Mouse (Mus musculus) hindbrain, embryonic 10.5 days (tissue): Measurements from ENCODE around the gene Gm20219. TPM values are rescaled to one million over a fixed set of nuclear protein-coding genes. Genes with fewer than 3 reads are reported as not detected.
A peak's percentile ranks its signal among the peaks of the same experiment; 100 is the strongest.

Source experiments
- DNase-seq: peaks from one replicate; pipeline ENCODE4 v3.0.0-alpha.2; 2017; ENCODE audit warnings: low spot score
- H3K27ac ChIP-seq: fragments of 300-500 bp; sonication (generic); 2 replicates; pipeline ENCODE4 v1.5.1; 2016; ENCODE audit warnings: mild to moderate bottlenecking, moderate library complexity
- H3K27me3 ChIP-seq: fragments of 300-500 bp; sonication (generic); 2 replicates; pipeline ENCODE4 v1.6.1; 2016; ENCODE audit warnings: mild to moderate bottlenecking; ENCODE audit not compliant: poor library complexity, insufficient read depth, severe bottlenecking
- H3K36me3 ChIP-seq: fragments of 300-500 bp; sonication (generic); 2 replicates; pipeline ENCODE4 v1.6.1; 2016; ENCODE audit warnings: mild to moderate bottlenecking, moderate library complexity
- H3K4me1 ChIP-seq: fragments of 300-500 bp; sonication (generic); replicated peaks from 2 replicates; pipeline ENCODE4 v1.6.1; 2016; ENCODE audit warnings: mild to moderate bottlenecking
- H3K4me3 ChIP-seq: fragments of 300-500 bp; sonication (generic); 2 replicates; pipeline ENCODE4 v1.5.1; 2016; ENCODE audit warnings: mild to moderate bottlenecking, moderate library complexity
- H3K9me3 ChIP-seq: fragments of 300-500 bp; sonication (generic); 2 replicates; pipeline ENCODE4 v1.6.1; 2016; ENCODE audit warnings: mild to moderate bottlenecking, moderate library complexity
- WGBS: fragments of 180-500 bp; shearing (Covaris S2); methylation state at CpG from one replicate; pipeline ENCODE4 v1.1.7; 2016; 5-methylcytosine and 5-hydroxymethylcytosine counted together
- polyA plus RNA-seq: library from polyadenylated mRNA; unstranded; fragments of >200 nt; fragmentation: Nextera tagmentation; extraction: Ambion mirVana; gene quantifications from 2 replicates; pipeline ENCODE4 v1.2.1, GENCODE M21; 2016

Gm20219 gene
- polyA plus RNA-seq, 1 experiment from 2014 or later = 0.92 TPM

- WGBS = 85% methylated on average over 4 of the region's 4 CpGs
- Histone ChIP-seq H3K9me3 (no peaks in the 10 kb centered on the region), H3K27me3 (0 out of 2 replicates have a peak, but pooled peaks cover 5% of the 10 kb centered on the region), H3K36me3 (no peaks in the 10 kb centered on the region), H3K27ac (no peak overlapping the region), H3K4me1 (no peaks in the 10 kb centered on the region), H3K4me3 (no peak overlapping the region)
- DNase-seq = no peak
These were observed 29.2 kb downstream of the Gm20219 start for GRCm38 (mm10) chr17:56524943-56525342.

GRCm38 (mm10) chr17:56522744-56523143, 31.4 kb downstream of the Gm20219 start:
- Histone ChIP-seq H3K9me3 (no peaks in the 10 kb centered on the region), H3K4me1 (no peaks in the 10 kb centered on the region), H3K27ac (no peak overlapping the region), H3K36me3 (no peaks in the 10 kb centered on the region), H3K27me3 (0 out of 2 replicates have a peak, but pooled peaks cover 5% of the 10 kb centered on the region), H3K4me3 (no peak overlapping the region)
- WGBS = 63% methylated on average over 1 of the region's 1 CpGs
- DNase-seq = no peak

- H3K27me3 ChIP-seq = peaks cover 54% of the 10 kb centered on the region
These were observed 38.3 kb downstream of the Gm20219 start for GRCm38 (mm10) chr17:56515690-56516410.

GRCm38 (mm10) chr17:56514916-56515315, 39.3 kb downstream of the Gm20219 start:
- H3K27ac ChIP-seq = peak overlapping the region; percentile 60; the same call in 1 of the 2 replicates
- DNase-seq = no peak
- H3K27me3 ChIP-seq = peaks cover 64% of the 10 kb centered on the region
- H3K36me3 ChIP-seq = no peaks in the 10 kb centered on the region
- peaks cover 39% of the 10 kb centered on the region for H3K4me1 ChIP-seq
- peaks cover 5% of the 10 kb centered on the region; the same call in 1 of the 2 replicates for H3K9me3 ChIP-seq
- H3K4me3 ChIP-seq = peak overlapping the region; percentile 3; the same call in 1 of the 2 replicates
- WGBS = 51% methylated on average over 12 of the region's 12 CpGs

More at GRCm38 (mm10) chr17:56515690-56516410, 38.3 kb downstream of the Gm20219 start:
- H3K4me3 ChIP-seq = peak overlapping the region; percentile 3; the same call in 1 of the 2 replicates
- H3K9me3 ChIP-seq = peaks cover 5% of the 10 kb centered on the region; the same call in 1 of the 2 replicates
- WGBS = 13% methylated on average over 13 of the region's 13 CpGs
- H3K4me1 ChIP-seq = peaks cover 30% of the 10 kb centered on the region
- no peaks in the 10 kb centered on the region for H3K36me3 ChIP-seq
- peak; percentile 25 for DNase-seq
- peak overlapping the region; percentile 60; the same call in 1 of the 2 replicates for H3K27ac ChIP-seq

- H3K27ac ChIP-seq = no peak overlapping the region
- no peaks in the 10 kb centered on the region for H3K36me3 ChIP-seq
- H3K27me3 ChIP-seq = peaks cover 70% of the 10 kb centered on the region
- H3K9me3 ChIP-seq = peaks cover 5% of the 10 kb centered on the region; the same call in 1 of the 2 replicates
- H3K4me3 ChIP-seq = no peak overlapping the region
- H3K4me1 ChIP-seq = peaks cover 45% of the 10 kb centered on the region
- no peak for DNase-seq
These were observed 39.9 kb downstream of the Gm20219 start for GRCm38 (mm10) chr17:56514330-56514729.

GRCm38 (mm10) chr17:56512310-56512709, 41.9 kb downstream of the Gm20219 start, which contains the start of gene Znrf4:
TSS of gene Znrf4 (minus strand) at chr17:56512431.
- Histone ChIP-seq H3K27me3 (peaks cover 82% of the 10 kb centered on the region), H3K4me1 (peaks cover 64% of the 10 kb centered on the region), H3K4me3 (peak within 1 kb of the TSS; percentile 34), H3K27ac (peak within 1 kb of the TSS; percentile 62), H3K36me3 (no peaks in the 10 kb centered on the region), H3K9me3 (peaks cover 5% of the 10 kb centered on the region; the same call in 1 of the 2 replicates)
- no peak for DNase-seq
- 65% methylated on average over 22 of the region's 22 CpGs for WGBS

GRCm38 (mm10) chr17:56511707-56512090, 42.5 kb downstream of the Gm20219 start:
- H3K9me3 ChIP-seq = peaks cover 5% of the 10 kb centered on the region; the same call in 1 of the 2 replicates
- H3K27ac ChIP-seq = peak overlapping the region; percentile 62; the same call in 1 of the 2 replicates
- H3K27me3 ChIP-seq = peaks cover 82% of the 10 kb centered on the region
- no peak for DNase-seq
- H3K4me3 ChIP-seq = peak overlapping the region; percentile 34
- no peaks in the 10 kb centered on the region for H3K36me3 ChIP-seq
- WGBS = 20% methylated on average over 29 of the region's 29 CpGs
- H3K4me1 ChIP-seq = peaks cover 70% of the 10 kb centered on the region

- peak overlapping the region; percentile 34 for H3K4me3 ChIP-seq
- peaks cover 5% of the 10 kb centered on the region; the same call in 1 of the 2 replicates for H3K9me3 ChIP-seq
- WGBS = 7% methylated on average over 60 of the region's 60 CpGs
- peaks cover 84% of the 10 kb centered on the region for H3K27me3 ChIP-seq
- H3K4me1 ChIP-seq = peaks cover 73% of the 10 kb centered on the region
- peak overlapping the region; percentile 62 for H3K27ac ChIP-seq
- no peaks in the 10 kb centered on the region for H3K36me3 ChIP-seq
- peak; percentile 48 for DNase-seq
These were observed 43.0 kb downstream of the Gm20219 start for GRCm38 (mm10) chr17:56510970-56511706.

GRCm38 (mm10) chr17:56510473-56510969, 43.7 kb downstream of the Gm20219 start:
- Histone ChIP-seq H3K4me1 (peaks cover 70% of the 10 kb centered on the region), H3K27ac (peak overlapping the region; percentile 62; the same call in 1 of the 2 replicates), H3K36me3 (no peaks in the 10 kb centered on the region), H3K9me3 (peaks cover 5% of the 10 kb centered on the region; the same call in 1 of the 2 replicates), H3K27me3 (peaks cover 83% of the 10 kb centered on the region), H3K4me3 (peak overlapping the region; percentile 34)
- 29% methylated on average over 27 of the region's 27 CpGs for WGBS
- no peak for DNase-seq

- Histone ChIP-seq H3K36me3 (no peaks in the 10 kb centered on the region), H3K4me1 (peaks cover 64% of the 10 kb centered on the region), H3K27me3 (peaks cover 77% of the 10 kb centered on the region), H3K27ac (peak overlapping the region; percentile 62; the same call in 1 of the 2 replicates), H3K9me3 (peaks cover 7% of the 10 kb centered on the region; the same call in 1 of the 2 replicates), H3K4me3 (peak overlapping the region; percentile 34)
- DNase-seq = peak; percentile 79
- WGBS = 4% methylated on average over 37 of the region's 37 CpGs
These were observed 44.3 kb downstream of the Gm20219 start for GRCm38 (mm10) chr17:56509707-56510472.

- Histone ChIP-seq H3K4me3 (peak overlapping the region; percentile 34), H3K27ac (peak overlapping the region; percentile 62)
These were observed 45.1 kb downstream of the Gm20219 start for GRCm38 (mm10) chr17:56509021-56509640.

More at GRCm38 (mm10) chr17:56509021-56509640, 45.1 kb downstream of the Gm20219 start:
- H3K27me3 ChIP-seq = peaks cover 69% of the 10 kb centered on the region
- DNase-seq = peak; percentile 27
- WGBS = 37% methylated on average over 10 of the region's 10 CpGs
- peaks cover 62% of the 10 kb centered on the region for H3K4me1 ChIP-seq
- H3K36me3 ChIP-seq = no peaks in the 10 kb centered on the region
- H3K9me3 ChIP-seq = peaks cover 14% of the 10 kb centered on the region
